In genomic region chr9:60124102-60124501, GRCm38 (mm10) we compare ENCODE assay signal across 23 mouse cellular contexts.
DNase-seq lines count a peak whose midpoint lies in the region; ATAC-seq and TF ChIP-seq lines count a peak whose summit lies in the region.
"Had no signal": no experiment of that assay in that cellular context is flagged by ENCODE, and none has a peak within 500 bp of the region (broad histone marks: within the 10 kb centered on the region; RNA-seq: fewer than 3 reads in every experiment).

No protein-coding gene starts in this region.

- WGBS in midbrain, embryonic 10.5 days = 86% methylated on average over 9 of the region's 9 CpGs
- WGBS in midbrain, postnatal 0 days = 60% methylated on average over 9 of the region's 9 CpGs
- WGBS in neural tube, embryonic 11.5 days = 59% methylated on average over 9 of the region's 9 CpGs

- no peaks in the 10 kb centered on the region for H3K9me3 ChIP-seq in midbrain, embryonic 10.5 days (replicated peaks)
- no peaks in the 10 kb centered on the region for H3K9me3 ChIP-seq in midbrain, postnatal 0 days (ENCODE audit: low read length)
- no peaks in the 10 kb centered on the region for H3K9me3 ChIP-seq in neural tube, embryonic 11.5 days (ENCODE audit: control insufficient read depth, low read length)
- H3K9me3 ChIP-seq: embryonic facial prominence, embryonic 13.5 days; forebrain, embryonic 12.5 days; G1E; heart, embryonic 15.5 days; hindbrain, embryonic 15.5 days had no signal

- TF ChIP-seq CTCF in midbrain, postnatal 0 days (IDR thresholded peaks at IDR 0.05) = no peak

- H3K27ac ChIP-seq in midbrain, embryonic 10.5 days (replicated peaks) = peak overlapping the region; percentile 58
- no peak overlapping the region for H3K27ac ChIP-seq in midbrain, postnatal 0 days (ENCODE audit: low read depth, low read length)
- H3K27ac ChIP-seq in neural tube, embryonic 11.5 days (ENCODE audit: low read depth, low read length) = no peak overlapping the region
- H3K27ac ChIP-seq: embryonic facial prominence, embryonic 13.5 days; forebrain, embryonic 12.5 days; heart, adult 2 months; heart, embryonic 15.5 days; hindbrain, embryonic 15.5 days had no signal

- no peak overlapping the region for H3K4me2 ChIP-seq in midbrain, postnatal 0 days (ENCODE audit: low read depth, low read length, poor library complexity, severe bottlenecking)
- no peak overlapping the region for H3K4me2 ChIP-seq in neural tube, embryonic 11.5 days (ENCODE audit: low read depth)
- H3K4me2 ChIP-seq: embryonic facial prominence, embryonic 13.5 days; forebrain, embryonic 12.5 days; heart, embryonic 11.5 days; heart, embryonic 15.5 days; hindbrain, embryonic 15.5 days had no signal

- H3K36me3 ChIP-seq in midbrain, embryonic 10.5 days = no peaks in the 10 kb centered on the region
- no peaks in the 10 kb centered on the region for H3K36me3 ChIP-seq in midbrain, postnatal 0 days (ENCODE audit: insufficient read depth, low read length)
- H3K36me3 ChIP-seq in neural tube, embryonic 11.5 days (ENCODE audit: control insufficient read depth, insufficient read depth, low read length) = no peaks in the 10 kb centered on the region
- H3K36me3 ChIP-seq: embryonic facial prominence, embryonic 13.5 days; forebrain, embryonic 12.5 days; G1E; heart, embryonic 15.5 days; hindbrain, embryonic 15.5 days had no signal

- H3K27me3 ChIP-seq in midbrain, embryonic 10.5 days (ENCODE audit: low read depth, poor library complexity, severe bottlenecking) = no peaks in the 10 kb centered on the region
- no peaks in the 10 kb centered on the region for H3K27me3 ChIP-seq in midbrain, postnatal 0 days (ENCODE audit: insufficient read depth, low read length)
- no peaks in the 10 kb centered on the region for H3K27me3 ChIP-seq in neural tube, embryonic 11.5 days (ENCODE audit: control insufficient read depth, insufficient read depth, low read length)
- H3K27me3 ChIP-seq: embryonic facial prominence, embryonic 13.5 days; heart, embryonic 15.5 days; hindbrain, embryonic 15.5 days had no signal

- no peak overlapping the region for H3K4me3 ChIP-seq in midbrain, embryonic 10.5 days
- no peak overlapping the region for H3K4me3 ChIP-seq in midbrain, postnatal 0 days (ENCODE audit: low read depth, low read length)
- no peak overlapping the region for H3K4me3 ChIP-seq in neural tube, embryonic 11.5 days (ENCODE audit: low read depth, low read length)
- H3K4me3 ChIP-seq: embryonic facial prominence, embryonic 13.5 days; forebrain, embryonic 12.5 days; heart, adult 2 months; heart, embryonic 15.5 days; hindbrain, embryonic 15.5 days had no signal

- peak; percentile 69 for DNase-seq in heart, adult 11 months
- no peak for DNase-seq in heart, postnatal 4 days
- DNase-seq in midbrain, embryonic 10.5 days (ENCODE audit: low spot score) = no peak
- DNase-seq in midbrain, postnatal 0 days (ENCODE audit: low spot score) = no peak
- peak; percentile 26 for DNase-seq in neural tube, embryonic 11.5 days (ENCODE audit: low spot score)
- DNase-seq in neural tube, embryonic 10.5 days (ENCODE audit: extremely low spot score, low spot score) = no peak
- no peak for DNase-seq in adrenal gland, adult (ENCODE audit: inconsistent age in 2 of 2, low spot score in 1 of 2)
- DNase-seq: adrenal gland, postnatal 10 days; B cell, adult 2 months; cerebellum, adult 18-20 months; cerebellum, adult 9-11 months; cerebellum, postnatal 36 days; gastrocnemius, postnatal 10 days; heart, adult 2 months; heart, postnatal 14 days had no signal

- no peak for ATAC-seq in midbrain, postnatal 0 days (ENCODE audit: low FRiP score)
- no peak for ATAC-seq in neural tube, embryonic 11.5 days (ENCODE audit: insufficient read depth, low FRiP score, low TSS enrichment)
- ATAC-seq: CD4-positive, CD25-positive, alpha-beta regulatory T cell, adult 4 months; forebrain, embryonic 16.5 days had no signal

- no peak overlapping the region for H3K9ac ChIP-seq in midbrain, postnatal 0 days (replicated peaks; ENCODE audit: low read length, poor library complexity, severe bottlenecking)
- H3K9ac ChIP-seq in neural tube, embryonic 11.5 days (ENCODE audit: low read length) = no peak overlapping the region
- H3K9ac ChIP-seq: embryonic facial prominence, embryonic 13.5 days; forebrain, embryonic 12.5 days; heart, embryonic 15.5 days; hindbrain, embryonic 15.5 days had no signal

- peaks cover 14% of the 10 kb centered on the region; the same call in 1 of the 2 replicates for H3K4me1 ChIP-seq in midbrain, embryonic 10.5 days
- no peaks in the 10 kb centered on the region for H3K4me1 ChIP-seq in midbrain, postnatal 0 days (ENCODE audit: insufficient read depth, low read length)
- H3K4me1 ChIP-seq in neural tube, embryonic 11.5 days (ENCODE audit: control insufficient read depth, insufficient read depth, low read length) = peaks cover 7% of the 10 kb centered on the region; the same call in 1 of the 2 replicates
- H3K4me1 ChIP-seq: heart, embryonic 15.5 days had no signal

Comparison
In these comparisons a context has a peak if more than half of its experiments do, and no peak if none do; other contexts are left out.
1. DNase-seq: peak in heart, adult 11 months (single experiment) and neural tube, embryonic 11.5 days (single experiment); none in heart, postnatal 4 days (single experiment), midbrain, embryonic 10.5 days (single experiment), midbrain, postnatal 0 days (single experiment), neural tube, embryonic 10.5 days (single experiment) and adrenal gland, adult (0 of 2).